Mouse (Mus musculus): ENCODE measurements around the gene Otud1. TPM values are rescaled to one million over a fixed set of nuclear protein-coding genes. Genes with fewer than 3 reads are reported as not detected.

Otud1 gene
- total RNA-seq (2014; fragmentation: Nextera tagmentation) (2.5 and 2.7 TPM in 2 replicates), total RNA-seq (2017) (5.9 and 6.1 TPM in 2 replicates)

DNA sequence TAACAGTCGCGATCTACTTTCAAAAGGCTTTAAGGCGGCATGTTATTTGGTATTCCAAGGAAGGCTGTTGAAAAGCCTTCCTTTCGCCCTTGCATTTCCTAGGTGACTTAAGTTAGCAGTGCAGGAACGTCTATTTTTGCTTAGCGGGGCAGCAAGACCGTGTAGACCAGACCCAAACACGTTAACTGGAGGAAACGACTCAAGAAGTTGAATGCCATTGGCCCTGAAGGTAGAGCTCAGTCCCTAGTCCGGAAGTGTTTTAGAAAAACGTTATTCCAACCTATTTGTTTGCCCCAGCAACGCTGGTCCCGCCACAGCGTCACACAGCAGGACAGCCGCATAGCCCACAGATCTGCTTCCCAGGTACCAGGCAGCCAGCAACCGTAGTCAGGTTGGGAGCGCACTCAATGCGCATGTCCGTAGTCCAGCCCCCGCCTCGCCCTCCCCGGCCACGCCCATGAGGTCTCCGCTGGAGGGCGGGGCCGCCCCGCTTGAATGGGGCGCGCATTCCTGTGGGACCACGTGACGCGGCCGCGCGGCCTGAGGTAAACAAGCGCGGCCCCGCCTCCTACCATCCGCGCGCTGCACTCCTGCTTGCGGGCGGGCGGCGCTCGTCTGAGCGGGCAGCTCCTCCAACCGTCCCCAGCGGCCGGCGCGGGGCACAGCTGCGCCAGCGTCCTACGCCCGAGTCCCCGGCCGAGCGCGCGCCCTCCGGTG lies at the start of gene Otud1:
Otud1 (plus strand) TSS at position 595 of the 717 bp plus-strand sequence.
- peak; percentile 89 for ATAC-seq (replicated peaks; ENCODE audit: low FRiP score, low TSS enrichment, poor library complexity, severe bottlenecking)

DNA sequence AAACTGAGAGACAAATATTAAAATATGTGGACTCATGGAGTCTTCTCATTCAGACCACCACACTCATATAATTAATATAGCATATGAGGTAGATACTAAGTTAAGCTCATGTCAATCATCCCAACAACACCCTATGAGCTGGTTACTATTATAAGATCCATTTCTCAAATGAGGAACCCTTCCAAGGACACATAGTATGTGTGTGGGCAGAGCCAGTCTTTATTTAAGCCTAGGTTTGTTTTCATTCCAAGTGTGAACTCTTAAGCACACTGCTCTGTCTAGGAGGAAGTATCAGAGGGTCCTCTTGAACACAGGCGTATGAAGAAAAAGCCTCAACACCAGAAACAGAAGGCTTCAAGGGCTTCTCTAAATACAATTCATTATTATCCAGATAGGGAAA lies 49.7 kb upstream of the Otud1 start:
- ATAC-seq (replicated peaks; ENCODE audit: low FRiP score, low TSS enrichment, poor library complexity, severe bottlenecking) = no peak

DNA sequence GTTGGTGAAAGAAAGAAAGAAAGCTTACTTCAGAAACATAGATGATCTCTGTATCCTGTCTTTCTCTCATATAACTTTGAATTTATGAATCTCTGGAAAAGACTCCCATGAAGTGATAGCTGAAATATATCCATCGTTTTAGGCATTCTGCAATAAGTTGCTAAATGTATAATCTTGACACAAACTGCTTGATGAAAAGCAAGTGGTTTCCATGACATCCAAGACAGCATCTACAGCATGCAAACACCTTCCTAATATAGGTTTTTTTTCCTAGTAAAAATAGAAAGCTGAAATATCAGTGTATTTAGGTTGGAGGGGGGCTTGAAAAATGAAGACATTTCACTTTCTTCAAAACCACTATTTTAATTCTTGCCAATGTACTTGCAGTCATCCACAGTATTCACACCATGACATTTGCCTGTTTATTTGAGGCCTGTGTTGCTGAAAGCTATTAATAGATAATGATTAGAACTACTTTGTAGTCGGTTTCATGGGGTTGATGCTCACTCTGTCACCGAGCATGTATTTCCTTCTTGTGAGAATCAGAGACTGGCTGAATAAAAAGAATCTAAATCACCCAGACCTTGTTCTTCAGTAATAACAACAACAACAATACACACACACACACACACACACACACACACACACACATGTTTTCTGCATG lies 49.0 kb upstream of the Otud1 start:
- ATAC-seq (replicated peaks; ENCODE audit: low FRiP score, low TSS enrichment, poor library complexity, severe bottlenecking) = no peak

DNA sequence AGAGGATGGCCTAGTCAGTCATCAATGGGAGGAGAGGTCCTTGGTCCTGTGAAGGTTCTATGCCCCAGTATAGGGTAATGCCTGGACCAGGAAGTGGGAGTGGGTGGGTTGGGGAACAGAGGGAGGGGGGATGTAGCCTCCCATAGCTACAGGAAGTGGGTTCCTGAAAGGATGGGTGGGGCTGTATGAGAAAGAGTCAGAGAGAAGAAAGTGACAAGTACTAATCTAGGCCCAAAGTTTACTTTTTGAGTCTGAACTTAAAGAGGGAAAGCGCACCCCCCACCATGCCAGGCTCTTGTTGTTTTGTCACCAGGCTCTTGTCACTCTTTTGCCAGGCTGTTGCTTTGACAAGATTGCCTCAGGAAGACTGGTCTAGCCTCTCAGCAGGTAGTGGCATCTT lies 35.5 kb upstream of the Otud1 start:
- ATAC-seq (replicated peaks; ENCODE audit: low FRiP score, low TSS enrichment, poor library complexity, severe bottlenecking) = no peak

DNA sequence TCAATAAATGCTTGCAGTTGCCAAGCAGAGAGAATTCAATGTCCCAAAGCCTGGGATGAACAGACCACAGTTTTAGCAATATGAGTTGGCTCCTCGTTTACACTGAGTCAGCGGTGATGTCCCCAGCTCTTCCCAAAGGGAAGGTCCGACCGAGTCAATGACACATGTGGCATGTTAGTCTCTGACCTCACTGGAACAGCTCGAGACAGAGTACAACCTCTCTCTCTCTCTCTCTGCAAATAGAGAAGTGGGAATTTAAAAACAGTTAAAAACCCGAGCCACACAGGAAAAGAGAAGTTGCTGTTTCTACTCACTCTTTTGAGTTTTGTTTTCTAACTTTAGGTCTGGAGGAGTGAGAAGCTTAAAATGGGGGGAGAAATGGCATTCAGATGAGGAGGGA lies 30.5 kb upstream of the Otud1 start:
- no peak for ATAC-seq (replicated peaks; ENCODE audit: low FRiP score, low TSS enrichment, poor library complexity, severe bottlenecking)

DNA sequence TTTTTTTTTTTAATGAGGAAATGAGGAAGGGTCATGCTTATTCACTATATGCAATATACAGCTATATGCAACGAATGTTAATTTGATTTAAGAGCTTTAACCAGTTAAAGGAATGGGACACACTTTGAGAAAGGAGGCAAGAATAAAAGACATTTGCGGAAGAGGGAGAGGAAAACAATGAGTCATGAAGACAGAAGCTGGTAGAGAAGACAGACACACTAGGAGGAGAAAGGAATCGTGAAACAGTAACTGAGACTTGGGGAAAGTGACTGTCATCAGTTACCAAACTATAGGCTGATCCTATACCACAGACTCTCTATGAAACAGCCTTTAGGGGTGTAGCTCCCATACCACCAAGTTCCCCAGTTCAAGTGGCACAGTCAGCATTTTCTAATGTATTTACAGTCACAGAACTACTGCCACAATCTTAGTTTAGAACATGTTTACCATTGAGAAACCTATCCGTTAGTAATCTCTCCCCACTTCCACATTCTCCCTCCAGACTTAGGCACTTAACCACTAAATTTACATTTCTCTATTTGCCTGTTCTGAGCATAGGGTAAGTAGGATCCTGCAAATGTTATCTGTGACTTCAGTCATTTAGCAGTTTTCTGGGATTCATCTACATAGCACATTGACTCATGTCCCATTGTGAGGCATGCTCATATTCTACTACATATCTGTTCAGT lies 29.5 kb upstream of the Otud1 start:
- ATAC-seq (replicated peaks; ENCODE audit: low FRiP score, low TSS enrichment, poor library complexity, severe bottlenecking) = no peak

DNA sequence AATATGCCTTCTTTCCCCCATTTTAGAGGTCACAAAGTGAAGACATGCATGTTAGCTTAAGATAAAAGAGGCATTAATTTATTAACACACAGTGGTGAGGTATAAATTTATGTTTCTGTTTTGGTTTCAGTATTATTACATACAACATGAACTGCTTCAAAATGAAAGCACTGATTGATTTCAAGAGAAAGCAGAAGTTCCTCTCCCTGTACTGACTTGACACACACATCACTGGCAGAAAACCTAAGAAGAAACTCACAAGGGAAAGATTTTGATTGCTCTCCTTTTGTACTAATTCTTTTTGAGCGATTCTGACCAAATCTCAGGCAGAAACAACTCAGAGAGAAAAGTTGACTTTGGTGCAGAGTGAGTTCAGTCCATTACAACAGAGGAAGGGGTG lies 27.0 kb upstream of the Otud1 start:
- no peak for ATAC-seq (replicated peaks; ENCODE audit: low FRiP score, low TSS enrichment, poor library complexity, severe bottlenecking)

DNA sequence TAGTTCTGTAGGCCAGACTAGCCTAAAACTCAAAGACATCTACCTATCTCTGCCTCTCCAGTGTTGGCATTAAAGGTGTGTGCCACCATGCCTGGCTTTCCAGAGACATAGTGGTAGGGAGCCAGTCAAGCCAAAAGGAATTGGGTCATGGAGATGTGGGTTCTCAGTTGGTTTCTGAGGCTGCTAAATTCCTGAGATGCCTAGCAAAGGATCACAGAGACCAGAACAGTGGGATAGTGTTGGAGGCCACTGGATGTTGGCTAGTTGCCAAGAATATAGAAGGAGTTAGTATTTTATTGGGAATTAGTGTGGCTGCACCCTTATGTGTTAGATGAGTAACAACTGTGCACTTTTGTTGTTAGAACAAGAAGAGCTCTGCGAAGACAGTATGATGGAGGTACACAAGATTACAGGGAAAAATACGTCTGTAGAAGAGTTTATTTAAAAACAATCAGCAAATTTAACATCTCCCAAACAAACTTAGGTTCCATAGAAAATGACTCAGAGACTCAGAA lies 24.1 kb upstream of the Otud1 start:
- ATAC-seq (replicated peaks; ENCODE audit: low FRiP score, low TSS enrichment, poor library complexity, severe bottlenecking) = no peak

DNA sequence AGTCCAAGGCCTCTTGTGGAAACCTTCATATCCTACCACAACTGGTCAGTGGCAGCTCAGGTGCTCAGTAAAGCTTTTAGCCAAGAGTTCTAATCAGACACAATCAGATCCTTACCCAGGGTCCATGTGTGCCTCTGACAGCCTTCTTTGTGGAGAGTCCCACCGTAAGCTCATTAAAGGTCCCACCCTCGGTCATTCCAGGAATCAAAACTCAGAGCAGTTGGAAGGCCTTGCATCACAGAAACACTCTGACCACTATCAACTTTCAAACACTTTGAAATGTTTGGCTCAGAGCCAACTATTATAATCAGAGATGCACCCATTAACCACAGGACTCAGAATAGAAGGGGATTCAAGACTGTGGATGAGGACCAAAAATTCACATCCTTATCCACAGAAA lies 12.4 kb upstream of the Otud1 start:
- peak; percentile 57; the same call in 1 of the 2 replicates for ATAC-seq (replicated peaks; ENCODE audit: low FRiP score, low TSS enrichment, poor library complexity, severe bottlenecking)

DNA sequence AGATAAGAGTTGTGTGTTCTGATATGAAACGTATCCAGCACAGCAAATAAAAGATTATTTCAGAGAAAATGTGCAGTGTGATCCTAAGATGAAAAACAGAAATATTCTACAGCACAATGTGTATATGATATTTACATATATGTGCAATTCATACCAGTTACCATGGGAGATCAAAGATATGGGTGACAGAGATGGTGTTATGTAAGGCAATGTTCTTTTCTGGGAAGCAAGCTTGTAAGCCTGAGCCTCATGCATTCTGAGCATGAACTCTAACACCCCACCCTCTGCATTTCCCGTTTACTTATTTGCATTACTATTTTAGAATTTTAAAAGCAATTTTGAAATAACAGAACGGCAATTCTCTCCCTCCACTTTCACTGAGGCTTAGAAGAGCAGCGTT lies 11.4 kb upstream of the Otud1 start:
- ATAC-seq (replicated peaks; ENCODE audit: low FRiP score, low TSS enrichment, poor library complexity, severe bottlenecking) = no peak

DNA sequence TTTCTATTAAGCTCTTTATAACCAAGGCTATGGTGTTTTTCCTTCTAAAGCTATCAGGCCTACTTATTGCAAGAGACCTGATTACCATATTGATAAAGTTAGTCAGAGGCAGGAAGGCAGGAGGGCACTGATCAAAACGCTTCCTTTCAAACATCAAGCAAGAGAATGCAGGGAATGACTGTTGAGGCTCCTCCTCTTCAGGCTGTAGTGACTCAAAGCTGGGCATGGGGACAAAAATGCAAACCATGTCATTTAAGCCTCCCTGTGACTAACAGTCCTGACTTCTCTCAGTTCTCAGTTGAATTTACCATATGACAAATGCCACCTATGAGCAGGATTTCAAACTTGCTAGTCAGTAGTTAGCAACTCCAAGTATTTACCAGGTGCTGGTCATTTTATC lies 10.6 kb upstream of the Otud1 start:
- no peak for ATAC-seq (replicated peaks; ENCODE audit: low FRiP score, low TSS enrichment, poor library complexity, severe bottlenecking)

DNA sequence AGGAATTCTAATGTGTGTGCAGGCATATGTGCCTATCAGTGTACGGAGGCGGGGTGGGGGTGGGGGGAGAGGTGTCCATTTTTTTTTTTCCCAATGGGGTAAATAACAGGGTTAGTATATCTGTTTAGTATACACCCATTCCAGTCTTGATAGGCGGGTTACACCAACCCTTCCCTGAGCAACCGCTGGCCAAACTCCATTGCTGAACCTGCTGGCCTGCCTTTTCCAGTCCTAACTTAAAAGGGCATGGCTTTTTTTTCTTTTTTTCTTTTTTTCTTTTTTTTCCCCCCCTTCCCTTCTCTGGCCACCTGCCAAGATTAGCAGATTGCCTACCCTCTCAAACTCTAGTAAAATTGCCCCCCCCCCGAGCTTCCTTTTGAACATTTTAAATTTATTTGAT lies 1.1 kb upstream of the Otud1 start:
- no peak for ATAC-seq (replicated peaks; ENCODE audit: low FRiP score, low TSS enrichment, poor library complexity, severe bottlenecking)

DNA sequence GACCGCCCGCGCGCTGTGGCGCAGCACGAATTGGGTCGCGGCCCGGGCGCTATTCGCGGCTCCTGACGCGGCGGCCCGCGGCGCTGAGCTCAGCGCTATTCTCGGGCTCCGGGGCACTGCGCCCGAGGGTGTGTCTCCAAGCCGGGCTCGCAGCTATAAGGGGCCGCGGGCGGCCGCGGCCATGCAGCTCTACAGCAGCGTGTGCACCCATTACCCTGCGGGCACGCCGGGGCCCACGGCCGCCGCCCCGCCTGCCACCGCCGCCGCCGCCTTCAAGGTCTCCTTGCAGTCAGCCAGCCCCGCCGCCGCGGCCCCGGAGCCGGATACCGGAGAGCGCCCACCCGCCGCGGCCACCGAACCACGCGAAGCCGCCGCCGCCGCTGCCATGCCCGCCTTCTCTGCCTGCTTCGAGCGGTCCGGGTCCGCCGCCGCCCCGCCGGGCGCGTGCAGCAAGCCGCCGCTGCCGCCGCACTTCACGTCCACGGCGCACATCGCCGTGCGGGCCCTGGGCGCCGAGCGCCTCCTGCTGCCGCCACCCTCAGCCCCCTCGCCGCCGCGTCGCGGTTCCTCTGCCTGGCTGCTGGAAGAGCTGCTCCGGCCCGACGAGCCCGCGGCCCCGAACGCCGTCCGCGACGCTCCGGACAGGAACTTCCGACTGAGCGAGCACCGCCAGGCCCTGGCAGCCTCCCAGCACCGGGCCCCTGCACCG lies 483 bp downstream of the Otud1 start:
- ATAC-seq (replicated peaks; ENCODE audit: low FRiP score, low TSS enrichment, poor library complexity, severe bottlenecking) = peak; percentile 35; the same call in 1 of the 2 replicates

DNA sequence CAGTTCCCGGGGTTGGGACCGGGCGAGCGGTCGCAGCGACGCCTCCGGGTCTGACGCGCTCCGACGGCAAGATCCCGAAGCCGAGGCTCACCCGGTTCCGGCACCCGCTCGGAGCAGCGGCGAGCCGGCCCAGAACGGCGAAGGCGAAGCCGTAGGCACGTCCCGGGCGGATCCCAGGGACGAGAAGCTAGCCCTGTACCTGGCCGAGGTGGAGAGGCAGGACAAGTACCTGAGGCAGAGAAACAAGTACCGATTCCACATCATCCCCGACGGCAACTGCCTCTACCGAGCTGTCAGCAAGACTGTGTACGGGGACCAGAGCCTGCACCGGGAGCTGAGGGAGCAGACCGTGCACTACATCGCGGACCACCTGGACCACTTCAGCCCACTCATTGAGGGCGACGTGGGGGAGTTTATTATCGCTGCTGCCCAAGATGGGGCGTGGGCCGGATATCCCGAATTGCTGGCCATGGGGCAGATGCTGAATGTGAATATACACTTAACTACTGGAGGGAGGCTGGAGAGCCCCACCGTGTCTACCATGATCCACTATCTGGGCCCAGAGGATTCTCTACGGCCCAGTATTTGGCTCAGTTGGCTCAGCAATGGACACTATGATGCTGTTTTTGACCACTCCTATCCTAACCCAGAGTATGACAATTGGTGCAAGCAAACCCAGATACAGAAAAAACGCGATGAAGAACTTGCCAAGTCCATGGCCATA lies 1.3 kb downstream of the Otud1 start:
- ATAC-seq (replicated peaks; ENCODE audit: low FRiP score, low TSS enrichment, poor library complexity, severe bottlenecking) = peak; percentile 12

DNA sequence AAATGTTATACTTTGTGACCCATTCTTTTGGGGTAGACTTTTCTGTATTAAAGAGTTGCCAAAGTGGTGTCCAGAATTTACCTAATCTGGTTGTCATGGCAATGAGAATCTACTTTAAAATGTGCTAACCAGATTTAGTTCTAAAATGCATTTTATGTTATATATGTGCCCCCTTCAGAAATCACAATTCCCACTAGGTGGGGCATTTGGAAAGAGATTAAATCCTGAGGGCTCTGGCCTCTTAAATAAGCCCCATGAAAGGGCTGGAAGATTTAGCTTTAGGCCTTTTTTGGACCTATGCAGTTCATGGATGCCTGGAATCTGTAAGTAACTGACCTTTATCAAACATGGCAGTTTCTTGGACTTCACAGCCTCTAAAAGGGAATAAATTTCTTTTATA lies 3.3 kb downstream of the Otud1 start:
- no peak for ATAC-seq (replicated peaks; ENCODE audit: low FRiP score, low TSS enrichment, poor library complexity, severe bottlenecking)

DNA sequence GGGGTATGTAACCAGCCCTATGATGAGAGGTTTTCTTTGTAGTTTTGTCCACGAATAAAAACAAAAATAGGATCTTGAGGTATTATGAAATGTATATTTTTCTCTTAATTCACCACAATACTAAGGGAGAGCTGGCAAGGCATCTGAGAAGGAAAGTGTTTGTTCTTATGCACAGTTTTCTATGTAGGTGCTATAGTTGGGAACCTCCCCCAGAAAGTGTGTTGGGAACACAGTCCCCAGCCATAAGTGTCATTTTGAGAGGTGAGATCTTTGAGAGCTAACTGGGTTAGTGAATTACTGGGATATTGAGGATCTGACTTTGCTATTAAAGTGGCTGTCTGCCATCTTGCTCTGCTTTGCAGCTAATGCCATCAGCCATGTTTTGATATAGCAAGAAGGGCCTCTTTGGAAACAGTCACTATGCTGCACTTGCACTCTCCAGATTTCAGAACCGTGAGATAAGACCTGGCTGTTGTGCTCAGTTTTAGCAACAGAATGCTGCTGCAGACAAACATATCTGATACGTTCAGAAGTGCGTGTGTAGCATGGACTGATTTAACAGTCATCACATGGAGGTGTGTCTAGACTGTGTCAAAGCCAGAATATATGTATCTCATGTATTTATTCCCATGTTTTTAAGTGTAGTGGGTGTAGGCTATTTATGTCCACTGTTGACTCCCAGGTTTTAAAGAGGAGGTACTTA lies 5.7 kb downstream of the Otud1 start:
- ATAC-seq (replicated peaks; ENCODE audit: low FRiP score, low TSS enrichment, poor library complexity, severe bottlenecking) = peak; percentile 76

DNA sequence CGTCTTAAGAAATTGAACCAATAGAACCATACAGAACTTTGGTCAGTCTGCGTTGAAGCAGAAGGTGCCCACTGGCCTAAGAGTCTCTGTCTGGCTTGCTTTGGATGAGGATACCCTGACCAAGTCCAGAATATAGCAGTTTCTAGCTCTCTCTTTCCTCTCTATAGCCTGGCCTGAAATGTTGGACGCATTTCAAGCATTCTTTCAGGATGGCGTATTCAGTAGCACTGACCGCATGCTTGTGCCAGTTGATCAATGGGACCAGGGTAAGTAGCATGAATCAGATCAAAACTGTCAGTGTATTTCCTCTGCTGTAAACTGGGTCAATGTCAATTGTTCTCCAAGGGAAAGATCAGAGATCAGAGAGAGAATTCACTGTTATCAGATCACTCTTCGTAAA lies 6.6 kb downstream of the Otud1 start:
- ATAC-seq (replicated peaks; ENCODE audit: low FRiP score, low TSS enrichment, poor library complexity, severe bottlenecking) = no peak

DNA sequence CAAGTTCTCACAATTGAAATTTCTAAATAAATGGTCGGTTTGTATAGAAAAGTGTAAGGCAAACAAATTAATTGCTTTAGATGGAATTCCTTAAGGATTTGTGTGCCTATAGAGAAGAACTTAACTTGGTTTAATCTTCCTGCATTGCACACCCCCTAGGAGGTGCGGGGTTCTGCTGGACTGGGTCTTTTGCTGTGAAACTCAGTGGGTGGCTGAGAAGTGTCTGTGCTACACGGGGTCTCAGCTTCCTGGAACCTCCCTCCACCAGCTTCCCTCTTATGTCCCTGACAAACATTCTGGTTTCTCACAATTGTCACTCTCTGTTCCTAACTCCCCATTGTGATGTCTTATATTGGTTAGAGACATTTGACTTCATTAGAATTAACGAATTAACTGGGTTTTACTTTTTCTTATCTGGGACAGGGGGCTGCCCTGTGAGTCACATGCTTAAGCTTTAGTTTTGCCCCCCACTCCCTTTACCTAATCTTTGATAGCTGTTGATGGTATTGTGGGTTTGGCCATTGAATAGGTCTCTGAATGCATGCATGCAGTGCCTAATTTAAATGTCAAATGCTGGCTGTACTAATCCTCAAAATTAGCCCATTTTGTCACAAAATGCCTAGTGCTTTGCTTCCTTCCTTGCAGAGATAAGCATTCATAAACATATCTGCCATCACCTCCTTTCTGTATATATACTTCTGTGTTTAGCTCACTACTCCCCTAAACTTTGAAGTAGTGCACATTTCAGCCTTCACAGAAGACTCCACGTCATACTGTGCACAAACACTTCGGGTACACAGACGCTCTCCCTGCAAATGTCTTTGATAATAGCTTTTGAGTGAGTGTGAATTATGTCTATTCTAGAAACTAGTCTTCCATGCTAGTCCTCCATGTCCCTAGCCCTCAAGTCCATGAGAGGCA lies 7.3 kb downstream of the Otud1 start:
- ATAC-seq (replicated peaks; ENCODE audit: low FRiP score, low TSS enrichment, poor library complexity, severe bottlenecking) = no peak

Data from megakaryocyte-erythroid progenitor cell, adult 5-6 weeks (primary cell).